Mouse (Mus musculus) myocyte (in vitro differentiated cells): ENCODE data around the gene Alox12.

Source experiments
- E2F4 ChIP-seq: IDR thresholded peaks from one replicate; pipeline ENCODE4 v1.6.1; 2011; ENCODE audit warnings: mild to moderate bottlenecking, control low read depth, moderate library complexity; ENCODE audit not compliant: insufficient read depth
- MAX ChIP-seq: IDR thresholded peaks from one replicate; pipeline ENCODE4 v1.6.1; 2011; ENCODE audit warnings: low read depth, mild to moderate bottlenecking, control low read depth
- MYOD1 ChIP-seq, 3 experiments: IDR thresholded peaks; one replicate each; pipeline ENCODE4 v1.6.1; 2011; ENCODE audit warnings: control low read depth in 2 of 3, low read depth in 2 of 3, mild to moderate bottlenecking in 2 of 3, moderate library complexity in 1 of 3; ENCODE audit not compliant: insufficient read length in 2 of 3, control insufficient read depth in 1 of 3
- MYOG ChIP-seq, 3 experiments: IDR thresholded peaks; one replicate each; pipeline ENCODE4 v1.6.1; 2011; ENCODE audit warnings: control low read depth in 2 of 3, low read depth in 2 of 3, mild to moderate bottlenecking in 2 of 3; ENCODE audit not compliant: insufficient read length in 2 of 3, control insufficient read depth in 1 of 3, insufficient read depth in 1 of 3
- POLR2A ChIP-seq: IDR thresholded peaks from one replicate; pipeline ENCODE4 v1.6.1; 2011; ENCODE audit warnings: low read depth, mild to moderate bottlenecking, control low read depth, moderate library complexity; ENCODE audit not compliant: insufficient read length
- POLR2AphosphoS2 ChIP-seq: IDR thresholded peaks from one replicate; pipeline ENCODE4 v1.6.1; 2011; ENCODE audit warnings: low read depth, control low read depth; ENCODE audit not compliant: insufficient read length
- REST ChIP-seq: IDR thresholded peaks from one replicate; pipeline ENCODE4 v1.6.1; 2011; ENCODE audit warnings: mild to moderate bottlenecking, control low read depth, moderate library complexity; ENCODE audit not compliant: insufficient read depth, insufficient read length
- SRF ChIP-seq: IDR thresholded peaks from one replicate; pipeline ENCODE4 v1.6.1; 2011; ENCODE audit warnings: low read depth; ENCODE audit not compliant: control insufficient read depth, insufficient read length
- TCF12 ChIP-seq: IDR thresholded peaks from one replicate; pipeline ENCODE4 v1.6.1; 2011; ENCODE audit warnings: mild to moderate bottlenecking, control low read depth; ENCODE audit not compliant: poor library complexity, insufficient read depth, severe bottlenecking
- USF1 ChIP-seq: IDR thresholded peaks from one replicate; pipeline ENCODE4 v1.6.1; 2011; ENCODE audit warnings: low read depth, mild to moderate bottlenecking, control low read depth, moderate library complexity

GRCm38 (mm10) chr11:70220323-70220722 is 34.8 kb downstream of the Alox12 start:
- TF ChIP-seq TCF12 (no peak), USF1 (no peak), POLR2A (no peak), MAX (no peak), MYOD1 (IDR thresholded peaks at IDR 0.05; ENCODE audit: control insufficient read depth in 1 of 3, insufficient read length in 2 of 3, low read depth in 2 of 3) (no peak), REST (no peak), E2F4 (no peak), MYOG (IDR thresholded peaks at IDR 0.05; ENCODE audit: control insufficient read depth in 1 of 3, insufficient read depth in 1 of 3, insufficient read length in 2 of 3, low read depth in 2 of 3) (no peak), POLR2AphosphoS2 (no peak), SRF (no peak)
